Mouse (Mus musculus) testis, adult 2 months (tissue): ENCODE measurements around the gene Tec.

ENCODE experiments used
- CTCF ChIP-seq: fragments of 200-500 bp; IDR thresholded peaks from 2 replicates; pipeline ENCODE4 v1.5.1; 2012; ENCODE audit warnings: low read depth, mild to moderate bottlenecking, inconsistent platforms, low read length, moderate library complexity; ENCODE audit not compliant: control insufficient read depth, insufficient read depth, insufficient replicate concordance
- POLR2A ChIP-seq: fragments of 200-500 bp; IDR thresholded peaks from 2 replicates; pipeline ENCODE4 v1.6.1; 2012; ENCODE audit warnings: low read depth, mild to moderate bottlenecking, inconsistent platforms, low read length, moderate library complexity; ENCODE audit not compliant: control insufficient read depth

DNA sequence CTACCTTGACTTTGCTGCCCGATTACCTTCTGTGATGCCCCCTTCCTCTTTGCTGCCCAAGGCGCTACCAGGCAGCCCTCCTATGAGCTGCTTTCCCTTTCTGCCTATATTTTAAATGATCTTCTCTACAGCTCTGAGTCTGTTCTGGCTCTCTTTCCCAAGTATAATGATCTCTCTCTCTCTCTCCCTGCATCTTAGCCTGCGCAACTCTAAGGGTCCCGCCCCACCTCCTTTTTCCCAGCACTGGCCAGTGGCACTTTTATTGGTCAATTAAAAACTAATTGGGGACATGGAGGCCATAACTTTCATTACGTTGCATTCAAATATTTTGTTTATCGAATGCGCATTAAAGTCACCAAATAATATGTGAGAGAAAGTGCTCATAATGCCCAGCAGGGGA lies 20.0 kb upstream of the Tec start:
- TF ChIP-seq POLR2A (no peak), CTCF (no peak)
